Mouse (Mus musculus): ENCODE results near the gene Ica1. TPM values are rescaled to one million over a fixed set of nuclear protein-coding genes. Genes with fewer than 3 reads are reported as not detected.
A peak's percentile ranks its signal among the peaks of the same experiment; 100 is the strongest.

The Ica1 gene
- polyA plus RNA-seq, 1 experiment from 2014 or later: 31.8 TPM

- ATAC-seq (ENCODE audit: low FRiP score, low TSS enrichment): no peak
Measured at GRCm38 (mm10) chr6:8655454-8655853, 122.8 kb downstream of the Ica1 start.

GRCm38 (mm10) chr6:8650413-8650812 lies 127.9 kb downstream of the Ica1 start:
- Histone ChIP-seq H3K4me2 (replicated peaks; ENCODE audit: low read depth, low read length) (no peak overlapping the region), H3K36me3 (ENCODE audit: insufficient read depth, low read length) (no peaks in the 10 kb centered on the region), H3K27ac (ENCODE audit: low read length) (no peak overlapping the region), H3K4me3 (ENCODE audit: low read length) (no peak overlapping the region), H3K27me3 (ENCODE audit: insufficient read depth, low read length) (no peaks in the 10 kb centered on the region), H3K9me3 (ENCODE audit: low read length) (no peaks in the 10 kb centered on the region), H3K9ac (replicated peaks; ENCODE audit: low read length) (no peak overlapping the region), H3K4me1 (ENCODE audit: insufficient read depth, low read length) (peaks cover 11% of the 10 kb centered on the region; the same call in 1 of the 2 replicates)
- 61% methylated on average over 7 of the region's 7 CpGs for WGBS
- no peak for ATAC-seq (ENCODE audit: low FRiP score, low TSS enrichment)

More at GRCm38 (mm10) chr6:8655454-8655853, 122.8 kb downstream of the Ica1 start:
- Histone ChIP-seq H3K4me2 (replicated peaks; ENCODE audit: low read depth, low read length) (no peak overlapping the region), H3K9me3 (ENCODE audit: low read length) (no peaks in the 10 kb centered on the region), H3K9ac (replicated peaks; ENCODE audit: low read length) (no peak overlapping the region), H3K4me1 (ENCODE audit: insufficient read depth, low read length) (0 out of 2 replicates have a peak, but pooled peaks cover 9% of the 10 kb centered on the region), H3K36me3 (ENCODE audit: insufficient read depth, low read length) (no peaks in the 10 kb centered on the region), H3K27ac (ENCODE audit: low read length) (no peak overlapping the region), H3K4me3 (ENCODE audit: low read length) (no peak overlapping the region), H3K27me3 (ENCODE audit: insufficient read depth, low read length) (no peaks in the 10 kb centered on the region)
- WGBS: 88% methylated on average over 2 of the region's 2 CpGs

GRCm38 (mm10) chr6:8649295-8649865 lies 128.9 kb downstream of the Ica1 start:
- Histone ChIP-seq H3K27ac (ENCODE audit: low read length) (no peak overlapping the region), H3K4me2 (replicated peaks; ENCODE audit: low read depth, low read length) (no peak overlapping the region), H3K36me3 (ENCODE audit: insufficient read depth, low read length) (no peaks in the 10 kb centered on the region), H3K9ac (replicated peaks; ENCODE audit: low read length) (no peak overlapping the region), H3K9me3 (ENCODE audit: low read length) (no peaks in the 10 kb centered on the region), H3K27me3 (ENCODE audit: insufficient read depth, low read length) (no peaks in the 10 kb centered on the region), H3K4me1 (ENCODE audit: insufficient read depth, low read length) (peaks cover 14% of the 10 kb centered on the region; the same call in 1 of the 2 replicates), H3K4me3 (ENCODE audit: low read length) (no peak overlapping the region)
- WGBS: 57% methylated on average over 4 of the region's 4 CpGs
- ATAC-seq (ENCODE audit: low FRiP score, low TSS enrichment): no peak

- WGBS: 35% methylated on average over 10 of the region's 10 CpGs
- peak; percentile 81; the same call in 1 of the 2 replicates for ATAC-seq (ENCODE audit: low FRiP score, low TSS enrichment)
- no peaks in the 10 kb centered on the region for H3K9me3 ChIP-seq (ENCODE audit: low read length)
- peaks cover 14% of the 10 kb centered on the region; the same call in 1 of the 2 replicates for H3K4me1 ChIP-seq (ENCODE audit: insufficient read depth, low read length)
- H3K9ac ChIP-seq (replicated peaks; ENCODE audit: low read length): no peak overlapping the region
- H3K4me2 ChIP-seq (replicated peaks; ENCODE audit: low read depth, low read length): no peak overlapping the region
- H3K27ac ChIP-seq (ENCODE audit: low read length): peak overlapping the region; percentile 60
- no peaks in the 10 kb centered on the region for H3K27me3 ChIP-seq (ENCODE audit: insufficient read depth, low read length)
- no peaks in the 10 kb centered on the region for H3K36me3 ChIP-seq (ENCODE audit: insufficient read depth, low read length)
- H3K4me3 ChIP-seq (ENCODE audit: low read length): no peak overlapping the region
Measured at GRCm38 (mm10) chr6:8648185-8648901, 129.9 kb downstream of the Ica1 start.

GRCm38 (mm10) chr6:8647513-8648184 lies 130.6 kb downstream of the Ica1 start:
- no peak overlapping the region for H3K27ac ChIP-seq (ENCODE audit: low read length)
- H3K9me3 ChIP-seq (ENCODE audit: low read length): no peaks in the 10 kb centered on the region
- H3K4me3 ChIP-seq (ENCODE audit: low read length): no peak overlapping the region
- H3K36me3 ChIP-seq (ENCODE audit: insufficient read depth, low read length): no peaks in the 10 kb centered on the region
- no peak overlapping the region for H3K9ac ChIP-seq (replicated peaks; ENCODE audit: low read length)
- H3K4me2 ChIP-seq (replicated peaks; ENCODE audit: low read depth, low read length): no peak overlapping the region
- WGBS: 72% methylated on average over 7 of the region's 7 CpGs
- no peak for ATAC-seq (ENCODE audit: low FRiP score, low TSS enrichment)
- peaks cover 14% of the 10 kb centered on the region; the same call in 1 of the 2 replicates for H3K4me1 ChIP-seq (ENCODE audit: insufficient read depth, low read length)
- H3K27me3 ChIP-seq (ENCODE audit: insufficient read depth, low read length): no peaks in the 10 kb centered on the region

- Histone ChIP-seq H3K9me3 (ENCODE audit: low read length) (no peaks in the 10 kb centered on the region), H3K4me1 (ENCODE audit: insufficient read depth, low read length) (peaks cover 14% of the 10 kb centered on the region; the same call in 1 of the 2 replicates), H3K36me3 (ENCODE audit: insufficient read depth, low read length) (no peaks in the 10 kb centered on the region), H3K27me3 (ENCODE audit: insufficient read depth, low read length) (no peaks in the 10 kb centered on the region), H3K4me3 (ENCODE audit: low read length) (no peak overlapping the region), H3K4me2 (replicated peaks; ENCODE audit: low read depth, low read length) (no peak overlapping the region), H3K9ac (replicated peaks; ENCODE audit: low read length) (no peak overlapping the region), H3K27ac (ENCODE audit: low read length) (peak overlapping the region; percentile 7; the same call in 1 of the 2 replicates)
- WGBS: 68% methylated on average over 2 of the region's 2 CpGs
- no peak for ATAC-seq (ENCODE audit: low FRiP score, low TSS enrichment)
Measured at GRCm38 (mm10) chr6:8645708-8646107, 132.6 kb downstream of the Ica1 start.

GRCm38 (mm10) chr6:8644703-8645102 lies 133.6 kb downstream of the Ica1 start:
- Histone ChIP-seq H3K4me2 (replicated peaks; ENCODE audit: low read depth, low read length) (no peak overlapping the region), H3K27me3 (ENCODE audit: insufficient read depth, low read length) (no peaks in the 10 kb centered on the region), H3K27ac (ENCODE audit: low read length) (0 out of 2 replicates have a peak overlapping the region, but pooled peaks have one; percentile 0), H3K9ac (replicated peaks; ENCODE audit: low read length) (no peak overlapping the region), H3K36me3 (ENCODE audit: insufficient read depth, low read length) (no peaks in the 10 kb centered on the region), H3K4me1 (ENCODE audit: insufficient read depth, low read length) (peaks cover 14% of the 10 kb centered on the region; the same call in 1 of the 2 replicates), H3K9me3 (ENCODE audit: low read length) (no peaks in the 10 kb centered on the region), H3K4me3 (ENCODE audit: low read length) (no peak overlapping the region)
- no peak for ATAC-seq (ENCODE audit: low FRiP score, low TSS enrichment)
- WGBS: 72% methylated on average over 10 of the region's 10 CpGs

- no peak for ATAC-seq (ENCODE audit: low FRiP score, low TSS enrichment)
- 91% methylated on average over 5 of the region's 5 CpGs for WGBS
- peaks cover 3% of the 10 kb centered on the region; the same call in 1 of the 2 replicates for H3K4me1 ChIP-seq (ENCODE audit: insufficient read depth, low read length)
Measured at GRCm38 (mm10) chr6:8640863-8641262, 137.4 kb downstream of the Ica1 start.

GRCm38 (mm10) chr6:8639526-8639925 lies 138.8 kb downstream of the Ica1 start:
- Histone ChIP-seq H3K36me3 (ENCODE audit: insufficient read depth, low read length) (no peaks in the 10 kb centered on the region), H3K4me3 (ENCODE audit: low read length) (no peak overlapping the region), H3K4me1 (ENCODE audit: insufficient read depth, low read length) (no peaks in the 10 kb centered on the region), H3K27me3 (ENCODE audit: insufficient read depth, low read length) (no peaks in the 10 kb centered on the region), H3K4me2 (replicated peaks; ENCODE audit: low read depth, low read length) (no peak overlapping the region), H3K27ac (ENCODE audit: low read length) (no peak overlapping the region), H3K9me3 (ENCODE audit: low read length) (no peaks in the 10 kb centered on the region), H3K9ac (replicated peaks; ENCODE audit: low read length) (no peak overlapping the region)
- 84% methylated on average over 2 of the region's 2 CpGs for WGBS
- no peak for ATAC-seq (ENCODE audit: low FRiP score, low TSS enrichment)

More at GRCm38 (mm10) chr6:8640863-8641262, 137.4 kb downstream of the Ica1 start:
- Histone ChIP-seq H3K27me3 (ENCODE audit: insufficient read depth, low read length) (no peaks in the 10 kb centered on the region), H3K4me3 (ENCODE audit: low read length) (no peak overlapping the region), H3K9ac (replicated peaks; ENCODE audit: low read length) (no peak overlapping the region), H3K9me3 (ENCODE audit: low read length) (no peaks in the 10 kb centered on the region), H3K27ac (ENCODE audit: low read length) (no peak overlapping the region), H3K36me3 (ENCODE audit: insufficient read depth, low read length) (no peaks in the 10 kb centered on the region), H3K4me2 (replicated peaks; ENCODE audit: low read depth, low read length) (no peak overlapping the region)
